Mouse (Mus musculus) heart, adult 2 months (tissue): ENCODE results near the gene Rit1.

Experiments used
- CTCF ChIP-seq: fragments of 200-600 bp; IDR thresholded peaks from 2 replicates; pipeline ENCODE4 v1.8.1; 2022; ENCODE audit warnings: antibody characterized with exemption, mild to moderate bottlenecking, moderate library complexity
- POLR2A ChIP-seq: fragments of 200-500 bp; IDR thresholded peaks from 2 replicates; pipeline ENCODE4 v1.6.1; 2011; ENCODE audit warnings: mild to moderate bottlenecking, low read depth, low read length, control low read depth; ENCODE audit not compliant: insufficient read depth

DNA sequence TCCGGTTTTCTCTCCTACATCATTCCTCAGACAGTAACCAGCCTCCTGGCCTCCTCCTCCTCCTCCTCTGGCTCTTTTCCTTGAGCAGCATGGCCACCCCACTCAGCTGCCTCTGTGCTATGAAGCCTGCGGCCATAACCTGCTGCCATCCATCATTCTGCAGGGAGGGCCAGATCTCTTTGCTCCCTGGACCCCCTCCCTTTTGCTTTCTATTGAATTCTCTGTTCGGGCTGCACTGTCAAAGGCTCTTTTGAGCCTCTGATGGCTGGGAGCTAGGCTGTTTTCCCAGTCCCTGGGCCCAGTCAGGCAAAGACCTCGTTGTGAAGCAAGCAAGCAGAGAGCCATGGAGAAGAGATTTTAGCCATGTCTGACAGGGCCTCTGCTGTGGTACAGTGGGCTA lies 39.6 kb downstream of the Rit1 start:
- no peak for TF ChIP-seq CTCF
- TF ChIP-seq POLR2A, result no peak
